Mouse (Mus musculus) intestine, embryonic 16.5 days (tissue): Measurements from ENCODE around the gene Tlk2. TPM values are rescaled to one million over a fixed set of nuclear protein-coding genes. Genes with fewer than 3 reads are reported as not detected.

ENCODE experiments used
- ATAC-seq: fragments of 200-750 bp; cut with Nextera tagmentation; 2 replicates; pipeline ENCODE4 v1.8.0; 2017; ENCODE audit warnings: moderate TSS enrichment, moderate library complexity
- H3K27ac ChIP-seq: fragments of 300-500 bp; sonication (generic); 2 replicates; pipeline ENCODE4 v1.5.1; 2014; ENCODE audit warnings: mild to moderate bottlenecking, low read length
- H3K27me3 ChIP-seq: fragments of 300-500 bp; sonication (generic); replicated peaks from 2 replicates; pipeline ENCODE4 v1.6.1; 2014; ENCODE audit warnings: low read length, control low read depth, mixed read lengths; ENCODE audit not compliant: control insufficient read depth, insufficient read depth
- H3K36me3 ChIP-seq: fragments of 300-500 bp; sonication (generic); 2 replicates; pipeline ENCODE4 v1.6.1; 2014; ENCODE audit warnings: low read length, control low read depth; ENCODE audit not compliant: control insufficient read depth, insufficient read depth
- H3K4me1 ChIP-seq: fragments of 300-500 bp; sonication (generic); 2 replicates; pipeline ENCODE4 v1.6.1; 2014; ENCODE audit warnings: low read length, control low read depth, mixed read lengths; ENCODE audit not compliant: control insufficient read depth, insufficient read depth
- H3K4me2 ChIP-seq: fragments of 300-500 bp; sonication (generic); 2 replicates; pipeline ENCODE4 v1.6.1; 2014; ENCODE audit warnings: low read depth, low read length, control low read depth
- H3K4me3 ChIP-seq: fragments of 300-500 bp; sonication (generic); 2 replicates; pipeline ENCODE4 v1.5.1; 2014; ENCODE audit warnings: mild to moderate bottlenecking, low read length
- H3K9ac ChIP-seq: fragments of 300-500 bp; sonication (generic); 2 replicates; pipeline ENCODE4 v1.6.1; 2014; ENCODE audit warnings: low read depth, low read length
- H3K9me3 ChIP-seq: fragments of 300-500 bp; sonication (generic); 2 replicates; pipeline ENCODE4 v1.6.1; 2016; ENCODE audit warnings: low read length, control low read depth; ENCODE audit not compliant: control insufficient read depth
- WGBS: fragments of 180-500 bp; shearing (Covaris S2); extraction: QIAGEN DNeasy Blood & Tissue Kit; methylation state at CpG from one replicate; pipeline ENCODE4 v1.1.7; 2014; 5-methylcytosine and 5-hydroxymethylcytosine counted together
- polyA plus RNA-seq: library from polyadenylated mRNA; unstranded; fragments of >200 nt; fragmentation: Nextera tagmentation; extraction: Ambion mirVana; gene quantifications from 2 replicates; pipeline ENCODE4 v1.2.1, GENCODE M21; 2015

Tlk2 gene
- polyA plus RNA-seq, 1 experiment from 2014 or later: 8.4 TPM

- no peak overlapping the region for H3K4me3 ChIP-seq
- H3K9me3 ChIP-seq: no peaks in the 10 kb centered on the region
- ATAC-seq: no peak
- H3K27me3 ChIP-seq: no peaks in the 10 kb centered on the region
- peaks cover 20% of the 10 kb centered on the region for H3K4me1 ChIP-seq
- 47% methylated on average over 8 of the region's 8 CpGs for WGBS
- no peak overlapping the region for H3K9ac ChIP-seq
- H3K27ac ChIP-seq: peak overlapping the region; percentile 21; the same call in 1 of the 2 replicates
- no peak overlapping the region for H3K4me2 ChIP-seq
- no peaks in the 10 kb centered on the region for H3K36me3 ChIP-seq
Measured at GRCm38 (mm10) chr11:105313633-105314014, 135.0 kb downstream of the Tlk2 start.

GRCm38 (mm10) chr11:105315296-105315695 is 136.7 kb downstream of the Tlk2 start:
- no peak overlapping the region for H3K4me2 ChIP-seq
- no peaks in the 10 kb centered on the region for H3K36me3 ChIP-seq
- H3K9me3 ChIP-seq: no peaks in the 10 kb centered on the region
- peaks cover 20% of the 10 kb centered on the region for H3K4me1 ChIP-seq
- WGBS: 86% methylated on average over 8 of the region's 8 CpGs
- H3K27me3 ChIP-seq: no peaks in the 10 kb centered on the region
- no peak overlapping the region for H3K27ac ChIP-seq
- ATAC-seq: no peak
- H3K9ac ChIP-seq: no peak overlapping the region
- H3K4me3 ChIP-seq: no peak overlapping the region

- WGBS: 93% methylated on average over 4 of the region's 4 CpGs
- Histone ChIP-seq H3K4me3 (no peak overlapping the region), H3K4me2 (no peak overlapping the region), H3K9ac (no peak overlapping the region), H3K27ac (no peak overlapping the region), H3K9me3 (no peaks in the 10 kb centered on the region), H3K27me3 (no peaks in the 10 kb centered on the region), H3K4me1 (peaks cover 20% of the 10 kb centered on the region), H3K36me3 (no peaks in the 10 kb centered on the region)
- ATAC-seq: no peak
Measured at GRCm38 (mm10) chr11:105316121-105316520, 137.5 kb downstream of the Tlk2 start.

- WGBS: 90% methylated on average over 6 of the region's 6 CpGs
- no peaks in the 10 kb centered on the region for H3K27me3 ChIP-seq
- no peak overlapping the region for H3K4me2 ChIP-seq
- H3K9me3 ChIP-seq: no peaks in the 10 kb centered on the region
- no peak overlapping the region for H3K4me3 ChIP-seq
- H3K36me3 ChIP-seq: no peaks in the 10 kb centered on the region
- H3K27ac ChIP-seq: no peak overlapping the region
- no peak for ATAC-seq
- H3K9ac ChIP-seq: no peak overlapping the region
- H3K4me1 ChIP-seq: peaks cover 8% of the 10 kb centered on the region
Measured at GRCm38 (mm10) chr11:105317769-105318168, 139.2 kb downstream of the Tlk2 start.

GRCm38 (mm10) chr11:105321090-105321489 is 142.5 kb downstream of the Tlk2 start:
- H3K4me2 ChIP-seq: no peak overlapping the region
- H3K27me3 ChIP-seq: no peaks in the 10 kb centered on the region
- H3K4me1 ChIP-seq: no peaks in the 10 kb centered on the region
- WGBS: 60% methylated on average over 2 of the region's 2 CpGs
- H3K36me3 ChIP-seq: no peaks in the 10 kb centered on the region
- H3K9ac ChIP-seq: no peak overlapping the region
- no peaks in the 10 kb centered on the region for H3K9me3 ChIP-seq
- no peak overlapping the region for H3K27ac ChIP-seq
- H3K4me3 ChIP-seq: no peak overlapping the region
- ATAC-seq: no peak

GRCm38 (mm10) chr11:105323530-105323929 is 144.9 kb downstream of the Tlk2 start:
- Histone ChIP-seq H3K27me3 (no peaks in the 10 kb centered on the region), H3K27ac (no peak overlapping the region), H3K36me3 (no peaks in the 10 kb centered on the region), H3K9me3 (no peaks in the 10 kb centered on the region), H3K4me2 (no peak overlapping the region), H3K4me1 (no peaks in the 10 kb centered on the region), H3K4me3 (no peak overlapping the region), H3K9ac (no peak overlapping the region)
- ATAC-seq: no peak
- WGBS: 81% methylated on average over 5 of the region's 5 CpGs

- Histone ChIP-seq H3K27ac (no peak overlapping the region), H3K36me3 (no peaks in the 10 kb centered on the region), H3K27me3 (no peaks in the 10 kb centered on the region), H3K4me1 (0 out of 2 replicates have a peak, but pooled peaks cover 4% of the 10 kb centered on the region), H3K4me2 (no peak overlapping the region), H3K9ac (no peak overlapping the region), H3K9me3 (no peaks in the 10 kb centered on the region), H3K4me3 (no peak overlapping the region)
- WGBS: 89% methylated on average over 3 of the region's 3 CpGs
- no peak for ATAC-seq
Measured at GRCm38 (mm10) chr11:105327101-105327500, 148.5 kb downstream of the Tlk2 start.

- Histone ChIP-seq H3K4me1 (0 out of 2 replicates have a peak, but pooled peaks cover 4% of the 10 kb centered on the region), H3K9me3 (no peaks in the 10 kb centered on the region), H3K4me3 (no peak overlapping the region), H3K27ac (no peak overlapping the region), H3K4me2 (no peak overlapping the region), H3K27me3 (no peaks in the 10 kb centered on the region), H3K9ac (no peak overlapping the region), H3K36me3 (no peaks in the 10 kb centered on the region)
- ATAC-seq: no peak
- 72% methylated on average over 9 of the region's 9 CpGs for WGBS
Measured at GRCm38 (mm10) chr11:105329962-105330361, 151.4 kb downstream of the Tlk2 start.

- no peaks in the 10 kb centered on the region for H3K36me3 ChIP-seq
- H3K9ac ChIP-seq: no peak overlapping the region
- H3K4me3 ChIP-seq: no peak overlapping the region
- no peaks in the 10 kb centered on the region for H3K9me3 ChIP-seq
- no peak for ATAC-seq
- H3K27ac ChIP-seq: no peak overlapping the region
- H3K4me2 ChIP-seq: no peak overlapping the region
- WGBS: 81% methylated on average over 3 of the region's 3 CpGs
- no peaks in the 10 kb centered on the region for H3K27me3 ChIP-seq
- 0 out of 2 replicates have a peak, but pooled peaks cover 4% of the 10 kb centered on the region for H3K4me1 ChIP-seq
Measured at GRCm38 (mm10) chr11:105331129-105331528, 152.5 kb downstream of the Tlk2 start.

GRCm38 (mm10) chr11:105331732-105332131 is 153.1 kb downstream of the Tlk2 start:
- ATAC-seq: peak; percentile 23; the same call in 1 of the 2 replicates
- H3K4me1 ChIP-seq: 0 out of 2 replicates have a peak, but pooled peaks cover 4% of the 10 kb centered on the region
- H3K4me3 ChIP-seq: no peak overlapping the region
- H3K4me2 ChIP-seq: no peak overlapping the region
- no peaks in the 10 kb centered on the region for H3K9me3 ChIP-seq
- WGBS: 35% methylated on average over 10 of the region's 10 CpGs
- H3K36me3 ChIP-seq: no peaks in the 10 kb centered on the region
- H3K27me3 ChIP-seq: no peaks in the 10 kb centered on the region
- H3K27ac ChIP-seq: no peak overlapping the region
- H3K9ac ChIP-seq: no peak overlapping the region
